Comparison of ENCODE assay signal across 18 mouse cellular contexts in genomic region chr10:59729261-59729660, GRCm38 (mm10). TPM values are rescaled to one million over a fixed set of nuclear protein-coding genes. Genes with fewer than 3 reads are reported as not detected.
DNase-seq lines count a peak whose midpoint lies in the region; ATAC-seq lines count a peak whose summit lies in the region.
"Had no signal": no experiment of that assay in that cellular context is flagged by ENCODE, and none has a peak within 500 bp of the region (broad histone marks: within the 10 kb centered on the region; RNA-seq: fewer than 3 reads in every experiment).

No protein-coding gene starts in this region.

- WGBS in heart, embryonic 12.5 days: 83% methylated on average over 9 of the region's 9 CpGs
- WGBS in heart, embryonic 10.5 days: 80% methylated on average over 9 of the region's 9 CpGs

- peaks cover 21% of the 10 kb centered on the region for H3K36me3 ChIP-seq in heart, embryonic 12.5 days
- peaks cover 17% of the 10 kb centered on the region for H3K36me3 ChIP-seq in heart, embryonic 10.5 days
- H3K36me3 ChIP-seq in megakaryocyte, embryonic 14.5 days (replicated peaks; ENCODE audit: low read length): peaks cover 98% of the 10 kb centered on the region

- DNase-seq in heart, adult 11 months: peak; percentile 93
- DNase-seq in heart, adult 9 months (ENCODE audit: low spot score in 2 of 2): peak; percentile 14 to 36
- no peak for DNase-seq in heart, embryonic 10.5 days (ENCODE audit: low spot score)
- no peak for DNase-seq in lung, adult 18-20 months
- DNase-seq: adrenal gland, adult 2 months; adrenal gland, postnatal 14 days; gastrocnemius, postnatal 25 days; kidney, adult 11 months; kidney, adult 8-10 months had no signal

- no peak overlapping the region for H3K4me2 ChIP-seq in heart, embryonic 12.5 days
- H3K4me2 ChIP-seq: hindbrain, embryonic 13.5 days; intestine, embryonic 15.5 days had no signal

- no peak overlapping the region for H3K4me3 ChIP-seq in heart, embryonic 12.5 days
- no peak overlapping the region for H3K4me3 ChIP-seq in heart, embryonic 10.5 days
- peak overlapping the region; percentile 81 for H3K4me3 ChIP-seq in megakaryocyte, embryonic 14.5 days (replicated peaks)
- H3K4me3 ChIP-seq: hindbrain, embryonic 10.5 days; hindbrain, embryonic 13.5 days; intestine, embryonic 15.5 days had no signal

- no peaks in the 10 kb centered on the region; the same call in 1 of the 2 replicates for H3K9me3 ChIP-seq in heart, embryonic 12.5 days (replicated peaks)
- H3K9me3 ChIP-seq in heart, embryonic 10.5 days: no peaks in the 10 kb centered on the region
- no peaks in the 10 kb centered on the region for H3K9me3 ChIP-seq in megakaryocyte, embryonic 14.5 days
- H3K9me3 ChIP-seq: hindbrain, embryonic 10.5 days; hindbrain, embryonic 13.5 days; intestine, embryonic 15.5 days had no signal

- no peaks in the 10 kb centered on the region for H3K27me3 ChIP-seq in heart, embryonic 12.5 days (replicated peaks)
- H3K27me3 ChIP-seq in heart, embryonic 10.5 days (ENCODE audit: insufficient read depth, poor library complexity, severe bottlenecking): no peaks in the 10 kb centered on the region
- no peaks in the 10 kb centered on the region for H3K27me3 ChIP-seq in megakaryocyte, embryonic 14.5 days (replicated peaks)
- H3K27me3 ChIP-seq: hindbrain, embryonic 13.5 days; intestine, embryonic 15.5 days had no signal

- no peak for ATAC-seq in heart, embryonic 12.5 days (ENCODE audit: insufficient number of reproducible peaks, low FRiP score)
- ATAC-seq in megakaryocyte, adult 5-6 weeks (ENCODE audit: poor library complexity, severe bottlenecking): no peak
- ATAC-seq: CD4-positive, CD25-positive, alpha-beta regulatory T cell, adult 4 months; forebrain, embryonic 14.5 days; hindbrain, embryonic 16.5 days; intestine, embryonic 15.5 days had no signal

- H3K27ac ChIP-seq in heart, embryonic 12.5 days (ENCODE audit: poor library complexity, severe bottlenecking): no peak overlapping the region
- no peak overlapping the region for H3K27ac ChIP-seq in heart, embryonic 10.5 days
- H3K27ac ChIP-seq: hindbrain, embryonic 10.5 days; hindbrain, embryonic 13.5 days; intestine, embryonic 15.5 days had no signal

- H3K4me1 ChIP-seq in heart, embryonic 12.5 days (replicated peaks): peaks cover 20% of the 10 kb centered on the region
- H3K4me1 ChIP-seq in heart, embryonic 10.5 days: peaks cover 25% of the 10 kb centered on the region
- H3K4me1 ChIP-seq in megakaryocyte, embryonic 14.5 days: peaks cover 99% of the 10 kb centered on the region

- no peak overlapping the region for H3K9ac ChIP-seq in heart, embryonic 12.5 days
- H3K9ac ChIP-seq: hindbrain, embryonic 13.5 days; intestine, embryonic 15.5 days had no signal

RNA-seq across cellular contexts. Expression of gene Micu1, which starts 27.0 kb away (rescaled TPM):
- polyA plus RNA-seq in heart, embryonic 12.5 days (2016; fragmentation: Nextera tagmentation; extraction: Ambion mirVana): 44.6 and 46.2 TPM in 2 replicates
- 45.4 and 46.8 TPM in 2 replicates for polyA plus RNA-seq in heart, embryonic 10.5 days (2016; fragmentation: Nextera tagmentation; extraction: Ambion mirVana)
- polyA plus RNA-seq in megakaryocyte, embryonic 14.5 days (2012; ENCODE audit: insufficient read depth, low replicate concordance): 59.7 and 100 TPM in 2 replicates
- 29.7 and 34.2 TPM in 2 replicates for total RNA-seq in megakaryocyte, adult 5-6 weeks (2015)
- total RNA-seq in megakaryocyte, adult 5-6 weeks (2017): 42.2 and 58.8 TPM in 2 replicates

Comparison
In these comparisons a context has a peak if more than half of its experiments do, and no peak if none do; other contexts are left out.
1. DNase-seq: peak in heart, adult 11 months (single experiment) and heart, adult 9 months (2 of 2); none in heart, embryonic 10.5 days (single experiment) and lung, adult 18-20 months (0 of 2).